Mouse (Mus musculus): ENCODE measurements around the gene Glyr1.

GRCm38 (mm10) chr16:4984717-4985116 is 64.9 kb downstream of the Glyr1 start:
- TF ChIP-seq MYOG (IDR thresholded peaks at IDR 0.05; ENCODE audit: control insufficient read depth, extremely low read depth, insufficient read length) (no peak), MAX (IDR thresholded peaks at IDR 0.05) (no peak), MYOD1 (IDR thresholded peaks at IDR 0.05; ENCODE audit: control insufficient read depth, insufficient read length, low read depth) (no peak), USF1 (IDR thresholded peaks at IDR 0.05; ENCODE audit: low read depth) (no peak)
